Comparison of ENCODE assay signal across 15 mouse cellular contexts in genomic region chr7:138139766-138140165, GRCm38 (mm10).
"Had no signal": no experiment of that assay in that cellular context is flagged by ENCODE, and none has a peak within 500 bp of the region (broad histone marks: within the 10 kb centered on the region; RNA-seq: fewer than 3 reads in every experiment).

No protein-coding gene starts in this region.

- H3K36me3 ChIP-seq: limb, embryonic 10.5 days; liver, embryonic 15.5 days; midbrain, embryonic 15.5 days; neural tube, embryonic 13.5 days had no signal

- H3K9ac ChIP-seq: liver, embryonic 15.5 days; midbrain, embryonic 15.5 days; neural tube, embryonic 13.5 days had no signal

- DNase-seq: kidney, adult 18-20 months; kidney, postnatal 10 days; kidney, postnatal 4 days; lung, adult 2 months; lung, postnatal 36 days; retina, postnatal 1 day; right cerebral cortex, postnatal 14 days; thymus, postnatal 36 days had no signal

- H3K4me3 ChIP-seq: limb, embryonic 10.5 days; liver, embryonic 15.5 days; midbrain, embryonic 15.5 days; neural tube, embryonic 13.5 days had no signal

- H3K4me2 ChIP-seq: liver, embryonic 11.5 days; liver, embryonic 15.5 days; midbrain, embryonic 11.5 days; midbrain, embryonic 15.5 days; neural tube, embryonic 13.5 days had no signal

- H3K4me1 ChIP-seq: liver, embryonic 15.5 days; neural tube, embryonic 13.5 days had no signal

- H3K9me3 ChIP-seq: limb, embryonic 10.5 days; liver, embryonic 15.5 days; midbrain, embryonic 15.5 days; neural tube, embryonic 13.5 days had no signal

- ATAC-seq: lung, postnatal 0 days; midbrain, embryonic 15.5 days had no signal

- H3K27ac ChIP-seq: limb, embryonic 10.5 days; liver, embryonic 15.5 days; midbrain, embryonic 15.5 days; neural tube, embryonic 13.5 days had no signal

- H3K27me3 ChIP-seq: liver, embryonic 15.5 days; midbrain, embryonic 15.5 days; neural tube, embryonic 13.5 days had no signal
